Mouse (Mus musculus) hindbrain, embryonic 13.5 days (tissue): ENCODE data around the gene Zbtb44. TPM values are rescaled to one million over a fixed set of nuclear protein-coding genes. Genes with fewer than 3 reads are reported as not detected.

Experiments used
- ATAC-seq: fragments of 200-750 bp; cut with Nextera tagmentation; 2 replicates; pipeline ENCODE4 v1.8.0; 2017; ENCODE audit warnings: moderate TSS enrichment; ENCODE audit not compliant: low FRiP score
- H3K27ac ChIP-seq: fragments of 300-500 bp; sonication (generic); 2 replicates; pipeline ENCODE4 v1.5.1; 2015; ENCODE audit warnings: inconsistent platforms, mild to moderate bottlenecking, moderate library complexity
- H3K27me3 ChIP-seq: fragments of 300-500 bp; sonication (generic); 2 replicates; pipeline ENCODE4 v1.6.1; 2015; ENCODE audit warnings: mild to moderate bottlenecking, inconsistent platforms
- H3K36me3 ChIP-seq: fragments of 300-500 bp; sonication (generic); 2 replicates; pipeline ENCODE4 v1.6.1; 2015; ENCODE audit warnings: mild to moderate bottlenecking, inconsistent platforms
- H3K4me1 ChIP-seq: fragments of 300-500 bp; sonication (generic); replicated peaks from 2 replicates; pipeline ENCODE4 v1.6.1; 2015; ENCODE audit warnings: inconsistent platforms
- H3K4me2 ChIP-seq: fragments of 300-500 bp; sonication (generic); 2 replicates; pipeline ENCODE4 v1.6.1; 2015; ENCODE audit warnings: inconsistent platforms, mild to moderate bottlenecking, moderate library complexity
- H3K4me3 ChIP-seq: fragments of 300-500 bp; sonication (generic); 2 replicates; pipeline ENCODE4 v1.5.1; 2015; ENCODE audit warnings: mild to moderate bottlenecking, inconsistent platforms
- H3K9ac ChIP-seq: fragments of 300-500 bp; sonication (generic); 2 replicates; pipeline ENCODE4 v1.6.1; 2015; ENCODE audit warnings: mild to moderate bottlenecking, inconsistent platforms
- H3K9me3 ChIP-seq: fragments of 300-500 bp; sonication (generic); 2 replicates; pipeline ENCODE4 v1.6.1; 2016; ENCODE audit warnings: inconsistent platforms
- WGBS: fragments of 180-500 bp; shearing (Covaris S2); methylation state at CpG from one replicate; pipeline ENCODE4 v1.1.7; 2015; 5-methylcytosine and 5-hydroxymethylcytosine counted together
- polyA plus RNA-seq: library from polyadenylated mRNA; unstranded; fragments of >200 nt; fragmentation: Nextera tagmentation; extraction: Ambion mirVana; gene quantifications from 2 replicates; pipeline ENCODE4 v1.2.1, GENCODE M21; 2015

Gene Zbtb44
- polyA plus RNA-seq, 1 experiment from 2014 or later: 4.1 TPM

DNA sequence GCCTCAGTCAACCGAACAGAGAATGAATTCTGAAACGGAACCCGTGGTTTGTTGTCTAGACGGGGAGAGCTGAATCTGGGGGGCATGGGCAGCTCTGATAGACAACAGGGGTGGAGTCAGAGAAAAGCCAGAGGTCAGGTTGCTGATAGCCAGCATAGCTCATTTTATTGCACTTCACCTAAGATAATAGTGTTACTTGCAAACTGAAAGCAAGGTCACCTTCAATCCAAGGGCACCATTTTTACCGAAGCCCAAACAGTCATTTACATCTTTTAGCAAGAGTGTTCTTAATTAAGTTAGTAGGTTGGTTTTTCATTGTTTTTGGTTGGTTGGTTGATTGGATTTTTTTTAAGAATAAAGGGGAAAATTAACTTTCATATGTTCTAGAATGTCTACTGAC lies 89.0 kb downstream of the Zbtb44 start:
- 83% methylated on average over 5 of the region's 5 CpGs for WGBS
- Histone ChIP-seq H3K9ac (no peak overlapping the region), H3K4me1 (peaks cover 5% of the 10 kb centered on the region; the same call in 1 of the 2 replicates), H3K36me3 (no peaks in the 10 kb centered on the region), H3K27ac (no peak overlapping the region), H3K4me2 (no peak overlapping the region), H3K27me3 (no peaks in the 10 kb centered on the region), H3K9me3 (no peaks in the 10 kb centered on the region), H3K4me3 (no peak overlapping the region)
- no peak for ATAC-seq

DNA sequence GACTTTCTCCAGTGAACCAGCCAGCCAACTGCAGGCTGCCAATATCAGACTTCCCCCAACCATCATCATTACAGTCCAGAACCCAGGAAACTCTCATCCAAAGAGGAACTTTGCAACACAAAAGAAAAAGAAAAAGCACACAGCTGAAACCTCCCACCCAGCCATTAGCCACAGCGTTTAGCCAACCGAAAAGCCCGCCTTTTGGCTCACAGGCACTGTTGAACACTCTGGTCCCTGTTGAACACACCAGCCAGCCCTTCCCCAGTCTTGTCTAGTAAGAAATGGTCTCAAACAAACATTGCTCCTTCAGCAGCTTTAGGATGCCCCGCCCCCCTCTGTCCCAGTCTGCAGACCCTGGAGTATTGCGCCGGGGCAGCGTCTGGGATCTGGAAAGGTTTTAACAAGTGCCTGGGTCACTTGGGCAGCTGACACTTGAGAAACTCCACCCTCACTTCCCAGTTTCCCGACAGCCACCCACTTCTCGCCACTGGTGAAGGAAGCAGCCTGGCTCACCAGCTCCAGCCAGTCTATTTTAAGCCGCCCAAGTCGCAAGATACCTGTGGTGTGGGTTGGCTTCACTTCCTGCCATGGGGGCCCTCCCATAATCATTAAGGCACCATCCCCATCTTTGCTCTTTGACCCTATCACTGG lies 89.6 kb downstream of the Zbtb44 start:
- ATAC-seq: no peak
- H3K9ac ChIP-seq: no peak overlapping the region
- no peaks in the 10 kb centered on the region for H3K27me3 ChIP-seq
- no peak overlapping the region for H3K4me2 ChIP-seq
- H3K9me3 ChIP-seq: no peaks in the 10 kb centered on the region
- WGBS: 68% methylated on average over 11 of the region's 11 CpGs
- no peak overlapping the region for H3K4me3 ChIP-seq
- H3K27ac ChIP-seq: no peak overlapping the region
- H3K4me1 ChIP-seq: peaks cover 5% of the 10 kb centered on the region; the same call in 1 of the 2 replicates
- no peaks in the 10 kb centered on the region for H3K36me3 ChIP-seq

- H3K27me3 ChIP-seq: no peaks in the 10 kb centered on the region
- H3K4me2 ChIP-seq: no peak overlapping the region
- H3K9me3 ChIP-seq: no peaks in the 10 kb centered on the region
- peaks cover 5% of the 10 kb centered on the region; the same call in 1 of the 2 replicates for H3K4me1 ChIP-seq
- no peak overlapping the region for H3K9ac ChIP-seq
- WGBS: 82% methylated on average over 4 of the region's 4 CpGs
- H3K36me3 ChIP-seq: no peaks in the 10 kb centered on the region
- no peak overlapping the region for H3K27ac ChIP-seq
- no peak overlapping the region for H3K4me3 ChIP-seq
- ATAC-seq: no peak
These were observed 90.1 kb downstream of the Zbtb44 start for GRCm38 (mm10) chr9:31120533-31120915.

DNA sequence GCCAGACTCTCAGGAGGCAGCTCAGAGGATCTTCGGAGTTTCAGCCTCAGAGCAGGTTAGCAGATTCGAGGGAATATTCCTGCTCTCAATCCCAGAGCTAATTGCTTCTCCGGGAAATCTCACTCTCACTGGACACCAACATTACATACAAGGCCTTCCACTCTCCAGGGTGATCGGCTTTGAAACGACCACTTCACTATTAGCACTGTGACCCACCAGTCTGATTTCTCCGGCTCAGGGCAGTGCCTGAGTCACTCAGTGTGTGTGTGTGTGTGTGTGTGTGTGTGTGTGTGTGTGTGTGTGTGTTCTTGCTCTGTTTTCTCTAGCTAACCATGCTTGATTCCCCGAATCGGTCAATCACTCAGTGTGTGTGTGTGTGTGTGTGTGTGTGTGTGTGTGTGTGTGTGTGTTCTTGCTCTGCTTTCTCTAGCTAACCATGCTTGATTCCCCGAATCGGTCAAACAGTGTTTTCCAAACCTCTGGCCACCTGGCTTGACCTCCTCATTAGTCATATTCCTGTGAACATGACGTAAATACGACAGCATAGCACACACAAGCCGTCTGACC lies 92.1 kb downstream of the Zbtb44 start:
- 71% methylated on average over 13 of the region's 13 CpGs for WGBS
- no peaks in the 10 kb centered on the region for H3K36me3 ChIP-seq
- no peak for ATAC-seq
- no peak overlapping the region for H3K4me2 ChIP-seq
- peaks cover 5% of the 10 kb centered on the region; the same call in 1 of the 2 replicates for H3K4me1 ChIP-seq
- H3K27ac ChIP-seq: no peak overlapping the region
- H3K9me3 ChIP-seq: no peaks in the 10 kb centered on the region
- H3K27me3 ChIP-seq: no peaks in the 10 kb centered on the region
- H3K9ac ChIP-seq: no peak overlapping the region
- no peak overlapping the region for H3K4me3 ChIP-seq

Other genes starting within 250 kb of the Zbtb44 start
- 3.4 and 3.8 TPM in 2 replicates for gene Adamts15, start 108.2 kb upstream of the Zbtb44 start, polyA plus RNA-seq
- 1.4 and 2.0 TPM in 2 replicates for gene Adamts8, start 88.1 kb upstream of the Zbtb44 start, polyA plus RNA-seq
- 0.42 and 0.71 TPM in 2 replicates for gene St14, start 101.2 kb downstream of the Zbtb44 start, polyA plus RNA-seq
- gene Aplp2, start 181.2 kb downstream of the Zbtb44 start, polyA plus RNA-seq: 307 and 315 TPM in 2 replicates
- gene Prdm10, start 249.9 kb downstream of the Zbtb44 start, polyA plus RNA-seq: 7.9 and 8.6 TPM in 2 replicates